Mouse (Mus musculus) kidney, adult 2 months (tissue): ENCODE data around the gene Cfap299.

Source experiments
- CTCF ChIP-seq: fragments of 200-500 bp; conservative IDR thresholded peaks from 2 replicates; pipeline ENCODE4 v1.5.1; 2011; ENCODE audit warnings: low read depth, mild to moderate bottlenecking, control low read depth, low read length, moderate library complexity, mixed read lengths; ENCODE audit not compliant: insufficient read depth, insufficient read length
- POLR2A ChIP-seq: fragments of 200-500 bp; IDR thresholded peaks from one replicate; pipeline ENCODE4 v1.6.1; 2011; ENCODE audit warnings: low read depth, low read length, control low read depth

DNA sequence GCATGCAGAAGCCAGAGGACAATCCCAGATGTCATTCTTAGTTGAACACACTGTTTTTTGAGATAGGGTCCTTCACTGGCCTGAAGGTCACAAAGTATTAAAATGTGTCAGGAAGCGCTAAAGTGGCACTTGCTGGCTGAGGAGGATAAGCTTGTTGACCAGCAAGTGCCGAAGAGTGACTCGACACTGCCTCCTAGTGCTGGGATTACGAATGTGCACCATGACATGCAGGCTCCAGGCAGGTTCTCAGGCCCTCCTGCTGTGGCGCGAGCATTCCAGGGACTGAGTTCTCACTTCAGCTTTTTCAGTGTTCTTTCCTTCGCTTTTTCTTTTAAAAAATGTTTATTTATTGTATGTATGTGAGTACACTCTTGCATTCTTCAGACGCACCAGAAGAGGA lies 34.3 kb downstream of the Cfap299 start:
- TF ChIP-seq POLR2A: no peak
- peak; percentile 38; the same call in 1 of the 2 replicates for TF ChIP-seq CTCF
